Mouse (Mus musculus): ENCODE results near the gene Dysf.

The Dysf gene

DNA sequence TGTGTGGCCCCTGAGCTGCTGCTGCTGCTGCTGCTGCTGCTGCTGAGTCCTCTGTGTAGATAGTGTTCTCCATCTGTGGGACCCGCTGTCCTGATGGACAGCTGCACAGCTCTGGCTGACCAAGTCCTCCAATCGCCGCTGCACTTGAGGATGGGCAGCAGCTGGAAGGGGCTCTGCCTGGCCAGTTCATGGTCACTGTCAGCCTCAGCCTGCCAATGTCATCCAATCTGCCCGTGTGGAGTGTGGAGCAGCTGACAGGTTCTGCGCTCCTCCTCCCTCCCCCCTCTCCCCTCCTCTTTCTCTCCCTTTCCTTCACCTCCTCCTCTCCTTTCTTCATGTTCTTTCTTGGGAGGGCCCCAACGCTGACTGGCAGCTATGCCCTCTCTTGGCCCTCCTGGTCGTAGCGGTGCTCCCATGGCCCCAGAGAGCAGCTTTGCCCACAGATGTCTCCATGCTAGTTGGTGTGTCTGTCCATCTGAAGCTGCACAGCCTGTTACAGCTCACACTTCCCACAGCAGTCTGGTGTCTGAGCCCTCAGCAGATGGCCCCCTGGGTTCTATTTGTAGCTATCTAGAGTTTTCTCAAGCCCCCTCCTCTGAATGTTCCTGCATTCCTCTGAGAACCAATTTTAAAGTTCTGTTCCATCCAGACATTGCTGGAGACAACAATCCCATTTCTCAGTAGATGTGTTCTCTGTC, 223.8 kb downstream of the Dysf start:
- no peak for DNase-seq (ENCODE audit: low read depth, low spot score)

DNA sequence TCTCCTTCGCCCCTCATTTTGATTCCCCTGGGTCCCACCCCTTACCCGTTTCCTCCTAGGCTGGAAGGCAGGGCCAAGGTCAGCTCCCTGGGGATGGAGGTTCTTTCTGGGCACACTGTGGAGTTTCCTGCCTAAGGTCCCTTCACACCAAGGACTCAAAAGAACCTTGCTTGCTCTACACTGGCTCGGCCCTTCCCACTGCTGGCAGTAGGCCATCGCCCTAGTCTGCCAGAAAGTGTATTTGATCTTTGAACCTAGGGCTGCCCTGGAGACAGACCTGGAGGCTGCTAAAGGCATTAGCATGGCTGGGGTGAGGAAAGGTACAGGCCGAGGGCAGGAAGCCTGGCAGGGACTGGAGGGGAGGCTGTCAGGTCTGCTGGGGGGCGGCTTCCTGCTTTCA, 225.4 kb downstream of the Dysf start:
- no peak for DNase-seq (ENCODE audit: low read depth, low spot score)

DNA sequence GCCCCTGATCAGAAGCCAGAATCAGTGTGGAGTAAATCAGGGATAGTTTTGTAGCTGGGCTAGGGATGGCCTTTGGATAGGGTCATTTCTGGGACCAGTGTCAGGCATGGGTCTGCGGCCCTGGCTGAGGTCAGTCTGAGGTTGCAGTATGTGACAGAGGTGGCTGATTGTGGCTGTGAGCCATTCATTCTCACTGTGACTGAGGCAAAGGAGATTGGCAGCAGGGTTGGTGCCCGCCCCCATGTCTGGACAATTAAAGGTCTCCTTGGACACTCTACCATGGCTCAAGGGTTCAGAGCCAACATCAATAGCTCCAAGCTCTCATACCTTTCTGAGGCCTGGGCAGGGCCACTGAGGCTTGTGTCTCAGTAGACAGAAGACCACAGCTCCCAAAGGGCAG, 227.0 kb downstream of the Dysf start:
- DNase-seq (ENCODE audit: low read depth, low spot score) = no peak

DNA sequence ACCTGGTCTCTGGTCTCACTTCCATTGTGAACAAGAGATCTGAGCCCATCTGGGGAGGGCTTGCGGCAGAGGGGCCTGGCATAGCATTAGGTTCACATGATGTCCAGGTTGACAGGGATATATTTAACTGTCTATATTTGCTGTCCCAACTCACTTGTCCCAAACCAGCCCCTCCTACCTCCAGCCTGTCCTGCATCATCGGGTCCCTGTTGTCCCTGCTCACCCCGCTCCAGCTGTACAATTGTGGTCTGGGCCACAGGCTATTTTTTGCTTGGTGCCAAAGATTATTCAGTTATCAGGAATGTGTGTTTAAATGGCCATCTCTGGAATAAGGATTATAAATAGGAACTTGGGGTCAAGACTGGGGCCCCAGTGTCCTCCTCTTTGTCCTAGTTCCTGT, 235.0 kb downstream of the Dysf start:
- DNase-seq (ENCODE audit: low read depth, low spot score) = no peak

DNA sequence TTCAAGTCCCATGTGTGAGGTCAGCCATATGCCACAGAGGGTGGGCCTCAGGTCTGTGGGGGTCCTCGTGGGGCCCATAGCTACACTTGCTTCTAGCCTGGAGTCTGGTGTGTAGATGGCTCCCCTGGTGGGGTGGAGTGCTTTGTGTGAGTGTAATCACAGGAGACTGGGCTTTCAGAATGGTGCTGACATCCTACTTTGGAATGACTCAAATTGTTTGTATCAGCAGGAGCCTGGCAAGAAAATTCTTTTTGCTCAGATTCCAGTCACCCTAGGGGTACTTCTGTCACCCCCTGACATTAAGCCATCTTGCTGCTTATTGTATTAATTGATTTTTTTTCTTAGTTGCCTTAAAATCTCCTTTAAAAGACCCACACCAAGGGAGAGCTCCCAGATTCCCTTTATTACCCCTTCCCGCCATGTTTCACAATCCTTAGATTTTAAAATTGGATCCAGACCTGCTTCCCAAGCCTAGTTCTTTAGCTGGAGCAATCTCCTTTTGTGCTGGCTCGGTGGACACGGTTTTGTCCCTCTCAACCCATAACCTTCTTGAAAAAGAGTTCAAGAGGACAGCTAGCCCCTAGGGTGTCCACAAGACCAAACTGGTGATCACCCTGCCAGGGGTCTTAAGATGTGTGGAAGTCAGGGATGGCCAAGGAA, 237.8 kb downstream of the Dysf start:
- DNase-seq (ENCODE audit: low read depth, low spot score) = no peak

DNA sequence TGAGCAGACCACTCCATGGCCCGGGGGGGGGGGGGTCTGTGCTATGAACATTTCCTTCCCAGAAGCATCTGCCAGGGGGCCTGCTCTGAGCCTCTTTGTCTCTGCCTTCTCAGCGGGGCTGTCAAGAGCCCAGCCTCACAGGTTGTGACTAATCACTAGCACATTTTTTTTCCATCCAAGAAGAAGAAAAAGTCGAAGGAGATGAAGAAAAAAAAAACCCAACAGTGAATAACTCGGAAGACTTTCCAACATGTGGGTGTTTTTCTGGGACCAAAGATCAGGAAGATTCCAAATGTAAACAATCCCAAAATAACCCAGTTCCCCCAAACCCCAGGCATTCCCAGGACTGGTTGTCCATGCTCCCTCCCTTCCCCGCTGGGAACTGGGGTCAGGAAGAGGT, 238.6 kb downstream of the Dysf start:
- no peak for DNase-seq (ENCODE audit: low read depth, low spot score)
